Mouse (Mus musculus) CH12.LX (cell line): ENCODE measurements around the gene F9. TPM values are rescaled to one million over a fixed set of nuclear protein-coding genes. Genes with fewer than 3 reads are reported as not detected.

Source experiments
- DNase-seq: peaks from one replicate; pipeline ENCODE4 v3.0.0-alpha.2; 2013; ENCODE audit errors: extremely low read depth
- H3K27ac ChIP-seq: 2 replicates; pipeline ENCODE4 v1.5.1; 2012; ENCODE audit warnings: low read depth, mild to moderate bottlenecking, control low read depth, moderate library complexity; ENCODE audit not compliant: insufficient read depth
- H3K27me3 ChIP-seq: replicated peaks from 2 replicates; pipeline ENCODE3; 2012; ENCODE audit warnings: inconsistent platforms
- H3K36me3 ChIP-seq, 2 experiments: replicated peaks in 1 of 2; 2 replicates each; pipeline versions ENCODE3 to v1.6.1; 2012; ENCODE audit warnings: inconsistent platforms in 1 of 2, low read length in 1 of 2, mild to moderate bottlenecking in 1 of 2, mixed read lengths in 1 of 2, moderate library complexity in 1 of 2; ENCODE audit not compliant: control insufficient read depth in 1 of 2, insufficient read depth in 1 of 2
- H3K4me1 ChIP-seq, 2 experiments: 2 replicates each; pipeline ENCODE4 v1.6.1; 2012; ENCODE audit warnings: inconsistent platforms in 1 of 2, moderate library complexity in 1 of 2; ENCODE audit not compliant: insufficient read depth in 2 of 2, control insufficient read depth in 1 of 2
- H3K4me2 ChIP-seq: 2 replicates; pipeline ENCODE4 v1.6.1; 2012; ENCODE audit warnings: low read depth, mild to moderate bottlenecking, control low read depth; ENCODE audit not compliant: poor library complexity, insufficient read depth, severe bottlenecking
- H3K4me3 ChIP-seq, 3 experiments: fragments of 150-350 bp in 1 of 3; sonication (generic) in 1 of 3; replicated peaks in 1 of 3; 2 replicates each; pipeline versions ENCODE3 to v1.5.1; 2011 to 2012; ENCODE audit warnings: low read depth in 2 of 3, low read length in 2 of 3, mild to moderate bottlenecking in 2 of 3, moderate library complexity in 2 of 3, control low read depth in 1 of 3, improper control_type of control experiment in 1 of 3, inconsistent platforms in 1 of 3, mixed read lengths in 1 of 3; ENCODE audit not compliant: poor library complexity in 1 of 3
- H3K79me2 ChIP-seq: replicated peaks from 2 replicates; pipeline ENCODE4 v1.6.1; 2012; ENCODE audit warnings: mild to moderate bottlenecking, moderate library complexity; ENCODE audit not compliant: control insufficient read depth, poor library complexity, insufficient read depth, severe bottlenecking; ENCODE audit errors: extremely low read depth
- H3K9ac ChIP-seq: 2 replicates; pipeline ENCODE4 v1.6.1; 2012; ENCODE audit warnings: low read depth, mild to moderate bottlenecking, control low read depth, moderate library complexity; ENCODE audit not compliant: insufficient read depth
- H3K9me3 ChIP-seq: replicated peaks from 2 replicates; pipeline ENCODE3; 2012; ENCODE audit warnings: low read length, inconsistent platforms, mixed read lengths
- CHD2 ChIP-seq: IDR thresholded peaks from 2 replicates; pipeline ENCODE4 v1.6.1; 2011; ENCODE audit warnings: low read length, improper control_type of control experiment
- EP300 ChIP-seq: IDR thresholded peaks from 2 replicates; pipeline ENCODE4 v1.6.1; 2011; ENCODE audit warnings: low read length, improper control_type of control experiment
- ETS1 ChIP-seq: conservative IDR thresholded peaks from 2 replicates; pipeline ENCODE4 v1.6.1; 2012; ENCODE audit warnings: low read depth, mild to moderate bottlenecking, inconsistent platforms, low read length, improper control_type of control experiment, moderate library complexity
- HCFC1 ChIP-seq: IDR thresholded peaks from 2 replicates; pipeline ENCODE4 v1.6.1; 2012; ENCODE audit warnings: low read depth, mild to moderate bottlenecking, inconsistent platforms, low read length, improper control_type of control experiment
- IRF4 ChIP-seq: IDR thresholded peaks from 2 replicates; pipeline ENCODE4 v1.6.1; 2014; ENCODE audit warnings: low read depth, mild to moderate bottlenecking, inconsistent platforms, low read length, improper control_type of control experiment
- JUND ChIP-seq: conservative IDR thresholded peaks from 2 replicates; pipeline ENCODE4 v1.6.1; 2011; ENCODE audit warnings: low read depth, low read length, improper control_type of control experiment
- KAT2A ChIP-seq: IDR thresholded peaks from 2 replicates; pipeline ENCODE4 v1.6.1; 2012; ENCODE audit warnings: low read length, improper control_type of control experiment, inconsistent platforms; ENCODE audit not compliant: insufficient replicate concordance
- MAX ChIP-seq: IDR thresholded peaks from 2 replicates; pipeline ENCODE4 v1.6.1; 2011; ENCODE audit warnings: low read length, improper control_type of control experiment
- MAZ ChIP-seq: IDR thresholded peaks from 2 replicates; pipeline ENCODE4 v1.6.1; 2012; ENCODE audit warnings: low read depth, mild to moderate bottlenecking, inconsistent platforms, low read length, improper control_type of control experiment, moderate library complexity
- MEF2A ChIP-seq: IDR thresholded peaks from 2 replicates; pipeline ENCODE4 v1.6.1; 2014; ENCODE audit warnings: low read depth, mild to moderate bottlenecking, inconsistent platforms, low read length, improper control_type of control experiment, borderline replicate concordance
- MYC ChIP-seq: IDR thresholded peaks from 2 replicates; pipeline ENCODE4 v1.6.1; 2011; ENCODE audit warnings: low read depth, mild to moderate bottlenecking, improper control_type of control experiment, low read length
- PAX5 ChIP-seq: IDR thresholded peaks from 2 replicates; pipeline ENCODE4 v1.6.1; 2012; ENCODE audit warnings: low read length, inconsistent platforms, mixed read lengths
- TCF12 ChIP-seq: IDR thresholded peaks from 2 replicates; pipeline ENCODE4 v1.6.1; 2014; ENCODE audit warnings: low read depth, mild to moderate bottlenecking, inconsistent platforms, low read length, improper control_type of control experiment
- ZKSCAN1 ChIP-seq: IDR thresholded peaks from 2 replicates; pipeline ENCODE4 v1.6.1; 2012; ENCODE audit warnings: low read depth, inconsistent platforms, low read length, improper control_type of control experiment, borderline replicate concordance
- ZNF384 ChIP-seq: IDR thresholded peaks from 2 replicates; pipeline ENCODE4 v1.6.1; 2012; ENCODE audit warnings: low read depth, low read length, improper control_type of control experiment, inconsistent platforms
- dilution Hi-C: fragments of 300-500 bp; cut with MboI; formaldehyde crosslinking; loops from 2 replicates; pipeline ENCODE4 v1.14.3; 2020; ENCODE audit warnings: low sequenced_read_pairs; ENCODE audit not compliant: extremely low pct_unique_long_range_greater_than_20kb, extremely low pct_ligation_motif_present
- in situ Hi-C: fragments of 300-500 bp; cut with MboI; formaldehyde crosslinking; loops from 3 replicates; pipeline ENCODE4 v1.14.3; 2019; ENCODE audit warnings: low sequenced_read_pairs, low pct_ligation_motif_present, low pct_unique_long_range_greater_than_20kb, mixed read lengths
- polyA plus RNA-seq: library from polyadenylated mRNA; unstranded; fragments of >175 nt; gene quantifications from 2 replicates; pipeline ENCODE4 v1.2.1, GENCODE M21; 2012; ENCODE audit warnings: low read depth; ENCODE audit not compliant: insufficient read length
- total RNA-seq, 2 experiments: library from RNA; depleted of rRNA; stranded (reverse); fragments of 300-350 nt in 1 of 2; fragments of >200 nt in 1 of 2; gene quantifications; 2 replicates each; pipeline ENCODE4 v1.2.3; 2012 to 2014

F9 gene
- total and polyA plus RNA-seq, 3 experiments: 0.42 to 2.0 (median 1.9) TPM

GRCm38 (mm10) chrX:60000084-60000443 is 800 bp downstream of the F9 start:
- dilution Hi-C loops: no loop called here
- Histone ChIP-seq H3K27ac (peak overlapping the region; percentile 88), H3K4me3 (no peak overlapping the region), H3K79me2 (no peaks in the 10 kb centered on the region), H3K27me3 (no peaks in the 10 kb centered on the region), H3K9me3 (no peaks in the 10 kb centered on the region), H3K4me1 (peaks cover 0 to 11% of the 10 kb centered on the region in 2 experiments; a peak in 1 of 4 replicates), H3K36me3 (no peaks in the 10 kb centered on the region), H3K4me2 (peak overlapping the region; percentile 67; the same call in 1 of the 2 replicates), H3K9ac (0 out of 2 replicates have a peak overlapping the region, but pooled peaks have one; percentile 19)
- in situ Hi-C loops: no loop called here
- peak; percentile 21; the same call in 1 of the 2 replicates for TF ChIP-seq TCF12
- TF ChIP-seq PAX5: no peak
- no peak; the same call in 1 of the 2 replicates for TF ChIP-seq MAX
- no peak for TF ChIP-seq MAZ
- TF ChIP-seq JUND: 0 out of 2 replicates have a peak, but pooled peaks have one; percentile 2
- no peak for TF ChIP-seq HCFC1
- TF ChIP-seq ZKSCAN1: no peak
- peak; percentile 21; the same call in 1 of the 2 replicates for TF ChIP-seq CHD2
- TF ChIP-seq ETS1: peak; percentile 41
- TF ChIP-seq MYC: 0 out of 2 replicates have a peak, but pooled peaks have one; percentile 18
- no peak for TF ChIP-seq ZNF384
- TF ChIP-seq MEF2A: no peak
- TF ChIP-seq EP300: peak; percentile 55; the same call in 1 of the 2 replicates
- peak; percentile 85 for DNase-seq

- in situ Hi-C loops: no loop called here
- Histone ChIP-seq H3K27me3 (no peaks in the 10 kb centered on the region), H3K9ac (no peak overlapping the region), H3K4me1 (peaks cover 0 to 11% of the 10 kb centered on the region in 2 experiments; a peak in 1 of 4 replicates), H3K4me3 (no peak overlapping the region), H3K79me2 (no peaks in the 10 kb centered on the region), H3K27ac (peak overlapping the region; percentile 62; the same call in 1 of the 2 replicates), H3K4me2 (peak overlapping the region; percentile 6; the same call in 1 of the 2 replicates), H3K36me3 (no peaks in the 10 kb centered on the region), H3K9me3 (no peaks in the 10 kb centered on the region)
- dilution Hi-C loops: no loop called here
- TF ChIP-seq EP300: peak; percentile 89
- peak; percentile 84 for TF ChIP-seq IRF4
- no peak for TF ChIP-seq KAT2A
- TF ChIP-seq MEF2A: peak; percentile 42; the same call in 1 of the 2 replicates
- peak; percentile 41 for DNase-seq
Measured at GRCm38 (mm10) chrX:60001461-60001860, 2.2 kb downstream of the F9 start.
